Mouse (Mus musculus) midbrain, embryonic 11.5 days (tissue): ENCODE results near the gene Slc22a23. TPM values are rescaled to one million over a fixed set of nuclear protein-coding genes. Genes with fewer than 3 reads are reported as not detected.

Experiments used
- ATAC-seq: fragments of 200-750 bp; cut with Nextera tagmentation; 2 replicates; pipeline ENCODE4 v1.8.0; 2017; ENCODE audit warnings: moderate TSS enrichment, moderate library complexity; ENCODE audit not compliant: low FRiP score
- DNase-seq: peaks from one replicate; pipeline ENCODE4 v3.0.0; 2015; ENCODE audit warnings: low spot score; ENCODE audit errors: missing footprints
- H3K27ac ChIP-seq: fragments of 300-500 bp; sonication (generic); 2 replicates; pipeline ENCODE4 v1.5.1; 2014; ENCODE audit warnings: low read depth, low read length
- H3K27me3 ChIP-seq: fragments of 300-500 bp; sonication (generic); 2 replicates; pipeline ENCODE4 v1.6.1; 2014; ENCODE audit warnings: mild to moderate bottlenecking, low read length, moderate library complexity, mixed read lengths; ENCODE audit not compliant: control insufficient read depth, insufficient read depth
- H3K36me3 ChIP-seq: fragments of 300-500 bp; sonication (generic); 2 replicates; pipeline ENCODE4 v1.6.1; 2014; ENCODE audit warnings: mild to moderate bottlenecking, low read length, moderate library complexity, mixed read lengths; ENCODE audit not compliant: control insufficient read depth, insufficient read depth
- H3K4me1 ChIP-seq: fragments of 300-500 bp; sonication (generic); 2 replicates; pipeline ENCODE4 v1.6.1; 2014; ENCODE audit warnings: low read length; ENCODE audit not compliant: control insufficient read depth, insufficient read depth
- H3K4me2 ChIP-seq: fragments of 300-500 bp; sonication (generic); 2 replicates; pipeline ENCODE4 v1.6.1; 2014; ENCODE audit warnings: mild to moderate bottlenecking, moderate library complexity
- H3K4me3 ChIP-seq: fragments of 300-500 bp; sonication (generic); 2 replicates; pipeline ENCODE4 v1.5.1; 2014; ENCODE audit warnings: low read depth, low read length
- H3K9ac ChIP-seq: fragments of 300-500 bp; sonication (generic); 2 replicates; pipeline ENCODE4 v1.6.1; 2014; ENCODE audit warnings: low read length
- H3K9me3 ChIP-seq: fragments of 300-500 bp; sonication (generic); 2 replicates; pipeline ENCODE4 v1.6.1; 2016; ENCODE audit warnings: low read length; ENCODE audit not compliant: control insufficient read depth
- WGBS: fragments of 180-500 bp; shearing (Covaris S2); extraction: QIAGEN DNeasy Blood & Tissue Kit; methylation state at CpG from one replicate; pipeline ENCODE4 v1.1.7; 2014; 5-methylcytosine and 5-hydroxymethylcytosine counted together
- polyA plus RNA-seq: library from polyadenylated mRNA; unstranded; fragments of >200 nt; fragmentation: Nextera tagmentation; extraction: Ambion mirVana; gene quantifications from 2 replicates; pipeline ENCODE4 v1.2.1, GENCODE M21; 2014

Gene Slc22a23
- polyA plus RNA-seq, 1 experiment from 2014 or later = 18.5 TPM

DNA sequence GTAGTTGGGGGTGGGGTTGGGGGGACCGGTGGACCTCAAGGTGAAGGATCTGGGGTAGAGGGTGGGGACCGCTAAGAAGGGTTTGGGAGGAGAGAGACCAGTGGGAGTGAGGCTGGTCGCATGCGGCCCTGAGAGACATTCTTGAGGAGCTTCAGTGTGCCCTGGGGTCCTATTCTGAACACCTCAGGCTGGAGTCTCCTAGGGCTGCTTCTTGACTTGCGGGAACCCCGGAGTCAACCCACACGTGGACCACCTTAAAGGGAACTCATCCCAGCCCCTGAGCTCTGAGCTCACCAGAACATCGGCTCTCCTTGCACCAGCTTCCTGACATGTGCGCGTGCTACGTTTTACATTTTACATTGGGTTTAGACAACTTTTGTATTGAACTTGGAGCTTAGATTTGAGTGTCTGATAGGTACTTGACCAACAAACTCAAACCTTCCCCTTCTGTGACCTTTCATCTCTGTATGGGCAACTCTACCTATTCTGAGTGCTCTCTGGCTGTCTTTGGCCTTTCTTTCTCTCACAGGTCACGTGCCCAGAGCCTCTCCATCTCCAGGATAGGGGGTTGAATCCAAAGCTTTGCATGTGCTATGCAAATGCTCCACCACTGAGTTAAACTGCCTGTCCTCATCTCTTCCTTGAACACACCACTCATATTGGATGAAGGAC is 181.5 kb downstream of the Slc22a23 start:
- no peak; the same call in 1 of the 2 replicates for ATAC-seq
- Histone ChIP-seq H3K9ac (peak overlapping the region; percentile 78), H3K27me3 (no peaks in the 10 kb centered on the region), H3K36me3 (peaks cover 8% of the 10 kb centered on the region), H3K27ac (peak overlapping the region; percentile 75; the same call in 1 of the 2 replicates), H3K9me3 (0 out of 2 replicates have a peak, but pooled peaks cover 5% of the 10 kb centered on the region), H3K4me1 (peaks cover 13% of the 10 kb centered on the region), H3K4me3 (peak overlapping the region; percentile 78), H3K4me2 (peak overlapping the region; percentile 63)
- 51% methylated on average over 12 of the region's 12 CpGs for WGBS
- peak; percentile 81 for DNase-seq

- peak within 1 kb of the TSS; percentile 75 for H3K27ac ChIP-seq
- H3K4me1 ChIP-seq = peaks cover 13% of the 10 kb centered on the region
- H3K27me3 ChIP-seq = no peaks in the 10 kb centered on the region
- H3K9ac ChIP-seq = peak within 1 kb of the TSS; percentile 78
- WGBS = 4% methylated on average over 44 of the region's 44 CpGs
- ATAC-seq (peak; percentile 97), DNase-seq (peak; percentile 99)
- peak within 1 kb of the TSS; percentile 63 for H3K4me2 ChIP-seq
- H3K4me3 ChIP-seq = peak within 1 kb of the TSS; percentile 78
- H3K9me3 ChIP-seq = 0 out of 2 replicates have a peak, but pooled peaks cover 5% of the 10 kb centered on the region
- H3K36me3 ChIP-seq = peaks cover 8% of the 10 kb centered on the region
Measured at GRCm38 (mm10) chr13:34162491-34163303, 182.3 kb downstream of the Slc22a23 start, which contains the start of gene Psmg4. TSS of gene Psmg4 (plus strand) at chr13:34162964.

DNA sequence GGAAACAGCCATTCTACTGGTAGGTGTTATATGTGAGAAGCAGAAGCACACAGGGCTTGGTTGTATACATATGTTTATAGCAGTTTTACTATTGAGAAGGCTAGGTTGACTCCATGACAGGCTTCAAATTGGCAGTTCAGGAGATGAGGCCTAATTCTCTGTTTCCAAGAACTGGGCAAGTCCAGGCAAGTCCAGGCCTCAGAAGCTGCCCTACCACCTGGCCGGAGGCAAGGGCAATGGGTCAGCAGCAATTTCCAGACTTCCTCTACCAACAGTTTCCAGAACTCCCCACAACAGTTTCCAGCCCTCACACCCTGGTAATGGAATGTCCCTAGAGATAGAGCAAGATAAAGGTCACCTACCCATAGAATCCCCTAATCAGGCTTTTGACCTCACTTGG is 185.1 kb downstream of the Slc22a23 start:
- Histone ChIP-seq H3K27ac (no peak overlapping the region), H3K36me3 (no peaks in the 10 kb centered on the region), H3K27me3 (no peaks in the 10 kb centered on the region), H3K4me1 (peaks cover 16% of the 10 kb centered on the region), H3K4me3 (no peak overlapping the region), H3K9ac (no peak overlapping the region), H3K9me3 (no peaks in the 10 kb centered on the region), H3K4me2 (no peak overlapping the region)
- WGBS = 75% methylated on average over 1 of the region's 1 CpGs
- ATAC-seq (no peak), DNase-seq (no peak)

DNA sequence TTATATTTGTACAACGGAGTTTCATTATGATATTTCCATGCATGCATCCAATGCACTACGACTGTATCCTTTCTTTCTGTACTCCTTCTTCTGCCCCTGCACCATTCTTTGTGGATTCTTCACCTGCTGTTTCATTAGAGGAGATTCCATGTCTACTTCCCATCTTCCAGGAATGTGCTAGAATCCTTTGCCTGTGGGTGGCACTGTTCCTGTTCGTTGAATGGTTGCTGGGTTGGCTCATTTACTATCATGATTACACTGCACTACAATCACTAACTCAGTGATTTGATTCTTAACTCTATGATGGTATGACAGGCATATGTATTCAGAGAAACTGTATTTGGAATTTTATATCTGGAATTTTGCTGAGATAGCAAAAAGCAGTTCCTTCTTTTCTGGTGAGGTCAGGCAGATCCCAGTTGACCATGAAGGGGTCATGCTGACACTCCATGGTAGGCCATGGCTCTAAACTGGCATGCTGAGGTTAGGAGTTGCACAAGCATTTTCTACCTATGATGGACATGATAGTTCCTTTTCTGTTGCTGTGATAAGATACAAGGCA is 187.3 kb downstream of the Slc22a23 start:
- WGBS = 89% methylated on average over 3 of the region's 3 CpGs
- DNase-seq = no peak
- H3K9me3 ChIP-seq = no peaks in the 10 kb centered on the region
- no peak overlapping the region for H3K4me3 ChIP-seq
- H3K36me3 ChIP-seq = no peaks in the 10 kb centered on the region
- peaks cover 15% of the 10 kb centered on the region for H3K4me1 ChIP-seq
- no peak overlapping the region for H3K9ac ChIP-seq
- no peak overlapping the region for H3K4me2 ChIP-seq
- no peaks in the 10 kb centered on the region for H3K27me3 ChIP-seq
- no peak overlapping the region for H3K27ac ChIP-seq
- ATAC-seq = no peak

- Histone ChIP-seq H3K9me3 (no peaks in the 10 kb centered on the region), H3K9ac (no peak overlapping the region), H3K4me1 (peaks cover 8% of the 10 kb centered on the region), H3K27me3 (no peaks in the 10 kb centered on the region), H3K4me3 (no peak overlapping the region), H3K27ac (no peak overlapping the region), H3K36me3 (no peaks in the 10 kb centered on the region), H3K4me2 (no peak overlapping the region)
- WGBS = 86% methylated on average over 2 of the region's 2 CpGs
- no peak for DNase-seq
- ATAC-seq = no peak
Measured at GRCm38 (mm10) chr13:34156840-34157185, 188.2 kb downstream of the Slc22a23 start.

DNA sequence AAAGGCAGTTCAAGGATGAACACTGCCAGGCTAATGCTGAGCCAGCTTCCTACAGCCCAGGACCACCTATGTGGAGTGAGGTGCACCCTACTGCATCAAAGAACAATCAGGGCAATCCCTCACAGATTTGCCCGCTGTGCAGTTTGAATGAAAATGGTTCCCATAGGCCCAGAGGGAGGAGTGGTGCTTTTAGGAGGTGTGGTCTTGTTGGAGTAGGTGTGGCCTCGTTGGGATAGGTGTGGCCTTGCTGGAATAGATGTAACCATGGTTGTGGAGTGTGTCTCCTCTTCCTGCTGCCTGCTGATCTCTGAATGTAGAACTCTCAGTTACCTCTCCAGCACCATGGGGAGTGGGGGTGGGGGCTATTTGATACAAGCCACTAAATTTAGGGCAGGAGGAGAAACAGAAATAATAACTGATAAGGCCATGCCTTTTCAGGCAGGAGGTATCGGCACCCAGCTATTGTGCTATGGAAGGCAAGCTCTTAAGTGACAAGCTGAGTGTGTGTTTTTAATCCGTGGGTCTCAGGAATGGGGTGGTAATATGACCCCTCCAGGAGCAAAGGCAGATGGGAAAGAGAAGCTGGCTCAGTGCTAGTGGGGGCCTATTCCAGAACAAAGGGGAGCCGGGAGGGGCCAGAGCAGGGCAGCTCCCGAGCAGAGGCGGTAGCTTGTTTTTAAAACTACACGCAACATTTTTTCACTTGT is 188.7 kb downstream of the Slc22a23 start:
- no peak overlapping the region for H3K9ac ChIP-seq
- no peak overlapping the region for H3K4me2 ChIP-seq
- no peaks in the 10 kb centered on the region for H3K27me3 ChIP-seq
- no peaks in the 10 kb centered on the region for H3K9me3 ChIP-seq
- no peak overlapping the region for H3K27ac ChIP-seq
- no peaks in the 10 kb centered on the region for H3K36me3 ChIP-seq
- no peak overlapping the region for H3K4me3 ChIP-seq
- DNase-seq = no peak
- H3K4me1 ChIP-seq = peaks cover 8% of the 10 kb centered on the region
- WGBS = 68% methylated on average over 8 of the region's 8 CpGs
- ATAC-seq = peak; percentile 33; the same call in 1 of the 2 replicates

DNA sequence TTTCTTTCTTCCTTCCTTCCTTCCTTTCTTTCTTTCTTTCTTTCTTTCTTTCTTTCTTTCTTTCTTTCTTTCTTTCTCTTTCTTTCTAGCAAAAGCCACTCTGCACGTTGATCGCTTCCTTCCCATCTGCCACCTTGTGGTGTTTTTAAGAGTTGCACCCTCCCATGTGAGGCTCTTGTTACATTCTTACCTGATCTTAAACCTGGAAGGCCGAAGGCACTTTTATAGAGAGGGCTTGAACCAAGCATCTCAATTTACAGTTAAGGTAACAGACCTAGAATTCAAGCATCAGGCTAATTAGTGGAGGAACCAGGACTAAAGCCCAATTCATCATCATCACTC is 190.1 kb downstream of the Slc22a23 start:
- no peak overlapping the region for H3K4me3 ChIP-seq
- peaks cover 16% of the 10 kb centered on the region for H3K4me1 ChIP-seq
- peak overlapping the region; percentile 17; the same call in 1 of the 2 replicates for H3K4me2 ChIP-seq
- WGBS = 37% methylated on average over 3 of the region's 3 CpGs
- H3K9me3 ChIP-seq = no peaks in the 10 kb centered on the region
- no peak overlapping the region for H3K9ac ChIP-seq
- ATAC-seq (no peak), DNase-seq (peak; percentile 93)
- no peaks in the 10 kb centered on the region for H3K36me3 ChIP-seq
- no peaks in the 10 kb centered on the region for H3K27me3 ChIP-seq
- no peak overlapping the region for H3K27ac ChIP-seq

- H3K27ac ChIP-seq = no peak overlapping the region
- H3K4me3 ChIP-seq = no peak overlapping the region
- peak; percentile 28; the same call in 1 of the 2 replicates for ATAC-seq
- DNase-seq = peak; percentile 96
- H3K4me2 ChIP-seq = peak overlapping the region; percentile 17; the same call in 1 of the 2 replicates
- H3K36me3 ChIP-seq = no peaks in the 10 kb centered on the region
- H3K4me1 ChIP-seq = peaks cover 21% of the 10 kb centered on the region
- no peaks in the 10 kb centered on the region for H3K9me3 ChIP-seq
- H3K27me3 ChIP-seq = no peaks in the 10 kb centered on the region
- 53% methylated on average over 13 of the region's 13 CpGs for WGBS
- H3K9ac ChIP-seq = peak overlapping the region; percentile 28; the same call in 1 of the 2 replicates
Measured at GRCm38 (mm10) chr13:34154217-34154930, 190.6 kb downstream of the Slc22a23 start.
